Mouse (Mus musculus): ENCODE measurements around the gene Alx1.

Gene Alx1

GRCm38 (mm10) chr10:103029730-103030490, at the start of gene Alx1:
Alx1 (minus strand) TSS chr10:103030215.
- no peak for DNase-seq (ENCODE audit: low spot score in 2 of 2)

- DNase-seq (ENCODE audit: low spot score in 2 of 2) = no peak
Observed at GRCm38 (mm10) chr10:103049593-103049992, 19.6 kb upstream of the Alx1 start.

- DNase-seq (ENCODE audit: low spot score in 2 of 2) = no peak
Observed at GRCm38 (mm10) chr10:103046623-103047022, 16.6 kb upstream of the Alx1 start.

- no peak for DNase-seq (ENCODE audit: low spot score in 2 of 2)
Observed at GRCm38 (mm10) chr10:103045019-103045418, 15.0 kb upstream of the Alx1 start.

- no peak for DNase-seq (ENCODE audit: low spot score in 2 of 2)
Observed at GRCm38 (mm10) chr10:103035002-103035640, 5.1 kb upstream of the Alx1 start.

GRCm38 (mm10) chr10:103030931-103031330, 916 bp upstream of the Alx1 start:
- no peak for DNase-seq (ENCODE audit: low spot score in 2 of 2)

GRCm38 (mm10) chr10:103029132-103029729, 784 bp downstream of the Alx1 start:
- DNase-seq (ENCODE audit: low spot score in 2 of 2) = peak in 1 of 2 experiments; percentile 6

GRCm38 (mm10) chr10:103028253-103029131, 1.5 kb downstream of the Alx1 start:
- peak in 1 of 2 experiments; percentile 5 for DNase-seq (ENCODE audit: low spot score in 2 of 2)

GRCm38 (mm10) chr10:103027931-103028252, 2.1 kb downstream of the Alx1 start:
- no peak for DNase-seq (ENCODE audit: low spot score in 2 of 2)

- DNase-seq (ENCODE audit: low spot score in 2 of 2) = peak; percentile 11 to 41
Observed at GRCm38 (mm10) chr10:103027226-103027930, 2.6 kb downstream of the Alx1 start.

- DNase-seq (ENCODE audit: low spot score in 2 of 2) = no peak
Observed at GRCm38 (mm10) chr10:103026636-103027225, 3.3 kb downstream of the Alx1 start.

GRCm38 (mm10) chr10:103002556-103002955, 27.5 kb downstream of the Alx1 start:
- no peak for DNase-seq (ENCODE audit: low spot score in 2 of 2)

GRCm38 (mm10) chr10:103000902-103001301, 29.1 kb downstream of the Alx1 start:
- no peak for DNase-seq (ENCODE audit: low spot score in 2 of 2)

- DNase-seq (ENCODE audit: low spot score in 2 of 2) = no peak
Observed at GRCm38 (mm10) chr10:102999584-102999983, 30.4 kb downstream of the Alx1 start.

GRCm38 (mm10) chr10:102975106-102975505, 54.9 kb downstream of the Alx1 start:
- DNase-seq (ENCODE audit: low spot score in 2 of 2) = no peak

- DNase-seq (ENCODE audit: low spot score in 2 of 2) = no peak
Observed at GRCm38 (mm10) chr10:102959602-102960001, 70.4 kb downstream of the Alx1 start.
